Mouse (Mus musculus) liver, adult 2 months (tissue): ENCODE measurements around the gene Tiparp. TPM values are rescaled to one million over a fixed set of nuclear protein-coding genes. Genes with fewer than 3 reads are reported as not detected.

Experiments
- DNase-seq: peaks from one replicate; pipeline ENCODE4 v3.0.0-alpha.2; 2011; ENCODE audit warnings: low read depth, low spot score; ENCODE audit errors: extremely low read depth
- H3K27ac ChIP-seq: fragments of 200-500 bp; replicated peaks from 2 replicates; pipeline ENCODE4 v1.5.1; 2012; ENCODE audit warnings: low read depth, mild to moderate bottlenecking, control low read depth, inconsistent platforms, low read length; ENCODE audit not compliant: insufficient read depth
- H3K27me3 ChIP-seq: fragments of 200-500 bp; 2 replicates; pipeline ENCODE4 v1.6.1; 2012; ENCODE audit warnings: mild to moderate bottlenecking, moderate library complexity, low read length, inconsistent platforms; ENCODE audit not compliant: control insufficient read depth, insufficient read depth
- H3K36me3 ChIP-seq: fragments of 200-500 bp; 2 replicates; pipeline ENCODE4 v1.6.1; 2012; ENCODE audit warnings: low read length, inconsistent platforms; ENCODE audit not compliant: control insufficient read depth, insufficient read depth
- H3K4me1 ChIP-seq: fragments of 200-500 bp; 2 replicates; pipeline ENCODE4 v1.6.1; 2011; ENCODE audit warnings: low read length; ENCODE audit not compliant: control insufficient read depth, insufficient read depth
- H3K4me3 ChIP-seq: fragments of 200-500 bp; 2 replicates; pipeline ENCODE4 v1.5.1; 2011; ENCODE audit warnings: low read depth, mild to moderate bottlenecking, control low read depth, low read length, moderate library complexity; ENCODE audit not compliant: insufficient read depth
- H3K79me2 ChIP-seq: fragments of 200-500 bp; 2 replicates; pipeline ENCODE4 v1.6.1; 2012; ENCODE audit warnings: inconsistent platforms, mild to moderate bottlenecking, low read length, moderate library complexity; ENCODE audit not compliant: control insufficient read depth, insufficient read depth
- H3K9ac ChIP-seq: fragments of 200-500 bp; 2 replicates; pipeline ENCODE4 v1.6.1; 2012; ENCODE audit warnings: low read depth, mild to moderate bottlenecking, control low read depth, inconsistent platforms, low read length
- CTCF ChIP-seq: fragments of 200-500 bp; IDR thresholded peaks from 2 replicates; pipeline ENCODE4 v1.5.1; 2011; ENCODE audit warnings: low read depth, low read length, control low read depth
- POLR2A ChIP-seq: fragments of 200-500 bp; IDR thresholded peaks from 2 replicates; pipeline ENCODE4 v1.6.1; 2011; ENCODE audit warnings: low read length, control low read depth; ENCODE audit not compliant: insufficient read depth; ENCODE audit errors: extremely low read depth
- whole genome bisulfite sequencing: fragments of 180-500 bp; shearing (Covaris S2); methylation state at CpG from one replicate; pipeline ENCODE4 v1.1.7; 2018; 5-methylcytosine and 5-hydroxymethylcytosine counted together
- polyA plus RNA-seq: library from polyadenylated mRNA; depleted of rRNA; stranded (reverse); fragments of >200 nt; gene quantifications from 2 replicates; pipeline ENCODE4 v1.2.3, GENCODE M21; 2012
- total RNA-seq: library from RNA; depleted of rRNA; stranded (reverse); fragments of >200 nt; gene quantifications from 2 replicates; pipeline ENCODE4 v1.2.3, GENCODE M21; 2014

Tiparp gene
- total and polyA plus RNA-seq, 2 experiments, result 1.1 to 6.5 TPM

DNA sequence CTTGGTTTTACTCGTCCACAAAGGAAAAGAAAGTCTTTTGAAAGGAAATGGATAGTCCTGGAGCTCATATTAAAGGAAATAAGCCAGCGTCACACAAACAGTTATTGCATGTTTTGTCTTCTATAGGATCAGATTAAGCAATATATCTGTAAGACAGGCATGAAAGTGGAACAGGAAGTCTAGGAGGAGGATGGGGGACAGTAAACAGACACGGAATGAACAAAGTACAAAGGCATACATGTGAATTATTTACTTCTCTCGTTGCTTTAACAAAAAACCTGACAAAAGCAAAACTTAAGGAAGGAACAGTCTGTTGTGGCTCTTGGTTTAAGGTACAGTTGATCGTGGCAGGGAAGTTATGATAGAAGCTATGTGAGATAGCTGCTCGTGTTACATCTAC is 21.6 kb downstream of the Tiparp start:
- H3K4me1 ChIP-seq, result no peaks in the 10 kb centered on the region
- no peak overlapping the region for H3K27ac ChIP-seq
- H3K27me3 ChIP-seq, result no peaks in the 10 kb centered on the region
- H3K79me2 ChIP-seq, result no peaks in the 10 kb centered on the region
- TF ChIP-seq CTCF, result no peak
- no peak for TF ChIP-seq POLR2A
- H3K4me3 ChIP-seq, result no peak overlapping the region
- 34% methylated on average over 6 of the region's 6 CpGs for WGBS
- no peak for DNase-seq
- no peak overlapping the region for H3K9ac ChIP-seq
- peaks cover 16% of the 10 kb centered on the region for H3K36me3 ChIP-seq

DNA sequence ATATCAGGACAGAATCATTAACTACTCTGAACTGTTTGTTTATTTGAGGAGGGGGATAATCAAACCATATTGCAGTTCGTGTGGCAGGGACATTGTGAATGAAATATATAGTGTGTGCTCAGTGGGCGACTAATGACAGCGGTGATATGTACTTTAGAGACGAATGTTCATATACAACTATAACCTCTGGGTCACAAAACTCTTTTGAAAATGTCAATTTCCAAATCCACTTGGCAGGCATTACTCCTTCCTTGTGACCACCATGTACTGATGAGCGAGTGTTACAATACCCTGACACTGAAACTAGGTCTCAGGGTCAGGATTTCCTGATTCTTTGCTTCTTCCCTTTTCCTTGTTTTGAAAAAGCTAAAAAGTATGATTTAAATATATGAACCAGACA is 22.9 kb downstream of the Tiparp start:
- TF ChIP-seq CTCF, result no peak
- TF ChIP-seq POLR2A, result no peak
- 56% methylated on average over 5 of the region's 5 CpGs for WGBS

DNA sequence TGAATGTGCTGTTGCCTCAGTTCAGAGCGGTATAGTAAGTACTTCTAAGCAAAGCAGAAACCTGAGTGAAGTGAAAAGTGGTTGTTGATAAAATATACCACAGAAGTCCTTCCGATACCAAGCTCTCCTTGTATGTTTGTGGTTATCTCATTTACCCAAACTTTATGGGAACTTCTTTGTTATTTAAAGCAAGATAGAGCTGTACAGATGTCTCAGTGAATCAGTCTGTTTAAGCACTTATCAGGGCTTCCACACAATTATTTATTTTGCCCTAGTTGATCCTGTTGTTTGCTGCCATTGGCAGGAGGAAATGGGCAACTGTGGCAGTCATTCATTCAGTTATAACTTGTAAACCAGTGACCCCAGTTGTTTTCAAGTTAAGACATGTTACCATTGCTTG is 26.4 kb downstream of the Tiparp start:
- TF ChIP-seq POLR2A (no peak), CTCF (no peak)
- Histone ChIP-seq H3K36me3 (peaks cover 20% of the 10 kb centered on the region), H3K27me3 (no peaks in the 10 kb centered on the region), H3K9ac (no peak overlapping the region), H3K27ac (no peak overlapping the region), H3K79me2 (no peaks in the 10 kb centered on the region), H3K4me3 (no peak overlapping the region), H3K4me1 (no peaks in the 10 kb centered on the region)
- 100% methylated on average over 2 of the region's 2 CpGs for WGBS
- DNase-seq, result no peak

More for the DNA sequence above, 22.9 kb downstream of the Tiparp start:
- no peak overlapping the region for H3K9ac ChIP-seq
- H3K27me3 ChIP-seq, result no peaks in the 10 kb centered on the region
- H3K36me3 ChIP-seq, result peaks cover 18% of the 10 kb centered on the region
- no peaks in the 10 kb centered on the region for H3K4me1 ChIP-seq
- H3K27ac ChIP-seq, result no peak overlapping the region
- DNase-seq, result no peak
- H3K79me2 ChIP-seq, result no peaks in the 10 kb centered on the region
- H3K4me3 ChIP-seq, result no peak overlapping the region

DNA sequence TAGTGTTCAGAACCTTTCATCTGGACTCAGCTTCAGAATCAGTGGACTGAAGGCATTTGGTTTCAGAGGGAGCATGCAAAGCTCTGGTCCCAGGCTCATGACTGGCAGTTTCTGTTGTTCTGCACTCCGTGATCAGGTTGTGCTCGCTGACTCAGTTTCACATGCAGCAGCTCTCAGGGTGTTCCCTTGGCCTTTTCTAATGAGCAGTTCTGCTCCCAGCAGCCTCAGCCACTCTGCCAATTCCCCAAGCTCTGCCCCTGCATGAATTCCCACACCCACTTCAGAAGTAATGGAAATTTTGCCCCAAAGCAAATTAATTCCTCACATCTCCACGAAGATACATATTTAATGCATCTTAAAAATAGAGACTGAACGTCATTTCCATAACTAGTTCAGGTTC is 30.5 kb downstream of the Tiparp start:
- Histone ChIP-seq H3K36me3 (peaks cover 13% of the 10 kb centered on the region), H3K4me1 (no peaks in the 10 kb centered on the region), H3K27ac (no peak overlapping the region), H3K9ac (no peak overlapping the region), H3K79me2 (no peaks in the 10 kb centered on the region), H3K4me3 (no peak overlapping the region), H3K27me3 (no peaks in the 10 kb centered on the region)
- 93% methylated on average over 4 of the region's 4 CpGs for whole genome bisulfite sequencing
- TF ChIP-seq POLR2A, result no peak
- TF ChIP-seq CTCF, result no peak
- DNase-seq, result no peak

DNA sequence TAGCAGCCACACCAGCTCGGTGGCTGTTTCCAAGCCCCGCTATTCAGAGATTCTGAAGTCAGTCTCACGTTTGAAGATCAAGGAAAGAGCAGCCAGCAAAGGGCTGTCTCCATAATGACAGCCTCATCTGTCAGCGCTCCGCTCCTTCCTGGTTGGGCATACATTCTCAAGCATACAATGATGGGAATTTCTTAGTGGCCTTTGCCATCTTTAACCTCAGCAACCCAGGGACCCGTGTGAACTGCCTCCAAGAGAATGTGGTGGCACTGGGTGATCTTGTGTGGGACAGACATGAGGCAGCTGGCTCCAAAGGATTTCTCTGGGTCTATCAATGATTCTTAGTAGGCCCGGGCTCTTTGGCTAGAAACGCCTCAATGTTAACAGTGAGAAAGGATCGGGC is 34.0 kb downstream of the Tiparp start:
- Histone ChIP-seq H3K27me3 (no peaks in the 10 kb centered on the region), H3K4me3 (no peak overlapping the region), H3K4me1 (no peaks in the 10 kb centered on the region), H3K79me2 (no peaks in the 10 kb centered on the region), H3K9ac (no peak overlapping the region), H3K27ac (no peak overlapping the region), H3K36me3 (no peaks in the 10 kb centered on the region)
- TF ChIP-seq CTCF (no peak), POLR2A (no peak)
- 90% methylated on average over 9 of the region's 9 CpGs for WGBS
- no peak for DNase-seq

DNA sequence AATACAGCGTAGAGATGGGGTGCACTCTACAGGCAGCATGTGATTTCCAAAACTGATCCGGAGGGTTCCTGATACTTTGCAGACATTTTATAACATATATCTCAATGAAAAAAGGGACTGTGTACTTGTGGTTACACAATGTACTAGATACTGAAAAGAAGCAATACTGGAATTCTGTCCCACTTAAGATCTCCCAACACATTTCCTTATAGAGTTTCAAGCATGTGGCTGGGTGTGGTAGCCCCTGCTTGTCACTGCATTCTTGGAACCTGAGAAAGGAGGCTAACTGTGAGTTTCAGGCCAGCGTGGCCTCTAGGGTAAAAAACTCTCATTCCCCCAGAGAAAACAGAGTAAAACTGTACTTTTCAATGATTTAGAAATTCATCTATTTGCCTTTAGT is 34.5 kb downstream of the Tiparp start:
- no peaks in the 10 kb centered on the region for H3K4me1 ChIP-seq
- no peaks in the 10 kb centered on the region for H3K79me2 ChIP-seq
- H3K36me3 ChIP-seq, result no peaks in the 10 kb centered on the region
- DNase-seq, result no peak
- no peak overlapping the region for H3K27ac ChIP-seq
- H3K9ac ChIP-seq, result no peak overlapping the region
- TF ChIP-seq POLR2A (no peak), CTCF (no peak)
- H3K27me3 ChIP-seq, result no peaks in the 10 kb centered on the region
- H3K4me3 ChIP-seq, result no peak overlapping the region
- WGBS, result 97% methylated on average over 3 of the region's 3 CpGs
